Mouse (Mus musculus) ovary, postnatal 10 days (tissue): ENCODE measurements around the gene Man2a2.
"Not testable (repeated sequence)": the region's sequence is repeated elsewhere in the genome, so short reads cannot be mapped to it uniquely, and the experiment has no call there.

Source experiments
- DNase-seq: peaks from one replicate; pipeline ENCODE4 v3.0.0; 2022; ENCODE audit warnings: low spot score

Gene Man2a2

GRCm38 (mm10) chr7:80336932-80337331, 34.2 kb downstream of the Man2a2 start:
- no peak for DNase-seq

- no peak for DNase-seq
These were observed 36.3 kb downstream of the Man2a2 start for GRCm38 (mm10) chr7:80334848-80335247.

- DNase-seq = no peak
These were observed 39.7 kb downstream of the Man2a2 start for GRCm38 (mm10) chr7:80331433-80331832.

GRCm38 (mm10) chr7:80330278-80330677, 40.9 kb downstream of the Man2a2 start:
- DNase-seq = no peak

- DNase-seq = no peak
These were observed 45.1 kb downstream of the Man2a2 start for GRCm38 (mm10) chr7:80326076-80326475.

- no peak for DNase-seq
These were observed 45.8 kb downstream of the Man2a2 start for GRCm38 (mm10) chr7:80325292-80325868.

- DNase-seq = not testable (repeated sequence)
These were observed 46.4 kb downstream of the Man2a2 start for GRCm38 (mm10) chr7:80324816-80325119.

GRCm38 (mm10) chr7:80324043-80324815, 46.9 kb downstream of the Man2a2 start, which contains the start of gene Rccd1:
Gene Rccd1 (minus strand): TSS chr7:80324454.
- peak; percentile 88 for DNase-seq

- DNase-seq = no peak
These were observed 47.8 kb downstream of the Man2a2 start for GRCm38 (mm10) chr7:80323336-80323735.

GRCm38 (mm10) chr7:80319846-80320496, 51.2 kb downstream of the Man2a2 start:
- no peak for DNase-seq

GRCm38 (mm10) chr7:80318670-80319069, 52.5 kb downstream of the Man2a2 start:
- DNase-seq = no peak

- no peak for DNase-seq
These were observed 53.6 kb downstream of the Man2a2 start for GRCm38 (mm10) chr7:80317439-80318115.

- DNase-seq = no peak
These were observed 55.4 kb downstream of the Man2a2 start for GRCm38 (mm10) chr7:80315733-80316132.

GRCm38 (mm10) chr7:80310771-80311170, 60.4 kb downstream of the Man2a2 start:
- DNase-seq = no peak

- DNase-seq = no peak
These were observed 63.4 kb downstream of the Man2a2 start for GRCm38 (mm10) chr7:80307766-80308165.

GRCm38 (mm10) chr7:80301522-80301921, 69.7 kb downstream of the Man2a2 start:
- DNase-seq = no peak

GRCm38 (mm10) chr7:80299568-80299967, 71.6 kb downstream of the Man2a2 start:
- DNase-seq = no peak
